Mouse (Mus musculus) Patski (cell line): ENCODE results near the gene Ccdc184. TPM values are rescaled to one million over a fixed set of nuclear protein-coding genes. Genes with fewer than 3 reads are reported as not detected.

Experiments used
- ATAC-seq: fragments of 100-300 bp; one replicate; pipeline ENCODE4 v1.8.0; 2021
- CTCF ChIA-PET: fragments of 350-600 bp; sonication (Branson Sonifier 250); formaldehyde crosslinking; loops from one replicate; lab custom pipeline; 2022; ENCODE audit warnings: inconsistent platforms; lab: Charles Lee
- POLR2A ChIA-PET: fragments of 350-600 bp; sonication (Branson Sonifier 250); formaldehyde crosslinking; loops from one replicate; lab custom pipeline; 2022; ENCODE audit warnings: antibody characterized with exemption, inconsistent platforms; lab: Charles Lee
- DNase-seq: peaks from one replicate; pipeline ENCODE4 v3.0.0-alpha.2; 2011; ENCODE audit warnings: low read depth, low spot score
- H3K27me3 ChIP-seq: fragments of 371-371 bp; one replicate; pipeline ENCODE4 v1.5.1; 2021
- CTCF ChIP-seq: fragments of 100-300 bp; IDR thresholded peaks from one replicate; pipeline ENCODE4 v1.5.1; 2021
- in situ Hi-C: fragments of 300-500 bp; cut with MboI; formaldehyde crosslinking; loops from 3 replicates; pipeline ENCODE4 v1.11.1; 2018; ENCODE audit warnings: low pct_unique_long_range_greater_than_20kb, mixed read lengths
- polyA plus RNA-seq: library from polyadenylated mRNA; unstranded; gene quantifications from one replicate; pipeline ENCODE4 v1.2.3, GENCODE M21; 2021

Ccdc184 gene
- polyA plus RNA-seq, 1 experiment from 2014 or later, result not detected

GRCm38 (mm10) chr15:98168622-98169004 lies 1.7 kb downstream of the Ccdc184 start:
- TF ChIP-seq CTCF, result no peak
- ChIA-PET CTCF (no interaction called here), POLR2A (no interaction called here)
- in situ Hi-C loops, result loop anchor here (25.0 kb wide), 1 partner anchor 306 kb away; no protein-coding TSS in a partner anchor
- no peak for DNase-seq
- ATAC-seq, result no peak
- H3K27me3 ChIP-seq, result no peaks in the 10 kb centered on the region

- peak; percentile 56 for DNase-seq
- ChIA-PET POLR2A (no interaction called here), CTCF (no interaction called here)
- ATAC-seq, result peak; percentile 74
- in situ Hi-C loops, result loop anchor here (25.0 kb wide), 1 partner anchor 308 kb away; no protein-coding TSS in a partner anchor
- H3K27me3 ChIP-seq, result no peaks in the 10 kb centered on the region
- no peak for TF ChIP-seq CTCF
These were observed 3.4 kb downstream of the Ccdc184 start for GRCm38 (mm10) chr15:98170365-98170764.

GRCm38 (mm10) chr15:98170917-98171316 lies 4.0 kb downstream of the Ccdc184 start:
- no peaks in the 10 kb centered on the region for H3K27me3 ChIP-seq
- ChIA-PET CTCF (no interaction called here), POLR2A (no interaction called here)
- in situ Hi-C loops, result loop anchor here (25.0 kb wide), 1 partner anchor 309 kb away; no protein-coding TSS in a partner anchor
- ATAC-seq (no peak), DNase-seq (no peak)
- no peak for TF ChIP-seq CTCF

GRCm38 (mm10) chr15:98172113-98172512 lies 5.2 kb downstream of the Ccdc184 start:
- POLR2A ChIA-PET, result no interaction called here
- in situ Hi-C loops, result loop anchor here (25.0 kb wide), 1 partner anchor 310 kb away; no protein-coding TSS in a partner anchor
- CTCF ChIA-PET, result no interaction called here
- H3K27me3 ChIP-seq, result no peaks in the 10 kb centered on the region
- DNase-seq (no peak), ATAC-seq (no peak)
- TF ChIP-seq CTCF, result no peak

GRCm38 (mm10) chr15:98173821-98174220 lies 6.9 kb downstream of the Ccdc184 start:
- H3K27me3 ChIP-seq, result no peaks in the 10 kb centered on the region
- no peak for TF ChIP-seq CTCF
- DNase-seq (peak; percentile 19), ATAC-seq (no peak)
- ChIA-PET CTCF (interaction anchor here (0.6 to 1.2 kb wide), 8 partner anchors 12 to 123 kb away, joined by 3 to 6 read pairs (median 3); partner anchors contain the start of gene Pfkm), POLR2A (interaction anchor here (0.8 to 0.9 kb wide), 2 partner anchors 29 to 82 kb away, joined by 3 read pairs; partner anchors contain the start of gene Pfkm)
- in situ Hi-C loops, result loop anchor here (25.0 kb wide), 1 partner anchor 312 kb away; no protein-coding TSS in a partner anchor

GRCm38 (mm10) chr15:98177320-98177719 lies 10.4 kb downstream of the Ccdc184 start:
- no peak for TF ChIP-seq CTCF
- POLR2A ChIA-PET, result no interaction called here
- ATAC-seq, result no peak
- in situ Hi-C loops, result no loop called here
- CTCF ChIA-PET, result interaction anchor here (0.8 to 0.9 kb wide), 2 partner anchors 21 to 100 kb away, joined by 3 read pairs; no protein-coding TSS in a partner anchor
- DNase-seq, result no peak
- H3K27me3 ChIP-seq, result no peaks in the 10 kb centered on the region

GRCm38 (mm10) chr15:98180567-98181131 lies 13.7 kb downstream of the Ccdc184 start:
- peaks cover 4% of the 10 kb centered on the region for H3K27me3 ChIP-seq
- TF ChIP-seq CTCF, result no peak
- ChIA-PET POLR2A (no interaction called here), CTCF (interaction anchor here (0.8 to 1.4 kb wide), 5 partner anchors 19 to 209 kb away, joined by 3 to 4 read pairs (median 4); no protein-coding TSS in a partner anchor)
- ATAC-seq, result no peak
- no peak for DNase-seq
- in situ Hi-C loops, result loop anchor here (5.0 kb wide), 1 partner anchor 212 kb away; no protein-coding TSS in a partner anchor

GRCm38 (mm10) chr15:98181132-98181711 lies 14.3 kb downstream of the Ccdc184 start:
- DNase-seq (peak; percentile 71), ATAC-seq (peak; percentile 100)
- in situ Hi-C loops, result loop anchor here (5.0 kb wide), 1 partner anchor 211 kb away; no protein-coding TSS in a partner anchor
- CTCF ChIA-PET, result interaction anchor here (0.8 to 1.4 kb wide), 8 partner anchors 19 to 209 kb away, joined by 3 to 4 read pairs (median 3); partner anchors contain the start of gene Olfr285
- POLR2A ChIA-PET, result no interaction called here
- peaks cover 4% of the 10 kb centered on the region for H3K27me3 ChIP-seq
- peak; percentile 98 for TF ChIP-seq CTCF

- ATAC-seq (no peak), DNase-seq (no peak)
These were observed 15.1 kb downstream of the Ccdc184 start for GRCm38 (mm10) chr15:98181856-98182570.

GRCm38 (mm10) chr15:98184456-98184855 lies 17.5 kb downstream of the Ccdc184 start:
- DNase-seq (no peak), ATAC-seq (no peak)
- ChIA-PET POLR2A (no interaction called here), CTCF (no interaction called here)
- TF ChIP-seq CTCF, result no peak
- in situ Hi-C loops, result loop anchor here (5.0 kb wide), 1 partner anchor 208 kb away; no protein-coding TSS in a partner anchor
- H3K27me3 ChIP-seq, result peaks cover 4% of the 10 kb centered on the region

More at GRCm38 (mm10) chr15:98181856-98182570, 15.1 kb downstream of the Ccdc184 start:
- TF ChIP-seq CTCF, result no peak
- POLR2A ChIA-PET, result no interaction called here
- in situ Hi-C loops, result loop anchor here (5.0 kb wide), 1 partner anchor 210 kb away; no protein-coding TSS in a partner anchor
- H3K27me3 ChIP-seq, result peaks cover 4% of the 10 kb centered on the region
- CTCF ChIA-PET, result interaction anchor here (0.8 to 1.4 kb wide), 7 partner anchors 18 to 208 kb away, joined by 3 to 4 read pairs (median 3); partner anchors contain the start of gene Olfr285
